Mouse (Mus musculus) thymus, adult 2 months (tissue): ENCODE results near the gene Procr.

Source experiments
- CTCF ChIP-seq: fragments of 200-500 bp; IDR thresholded peaks from 2 replicates; pipeline ENCODE4 v1.5.1; 2012; ENCODE audit warnings: mild to moderate bottlenecking, control low read depth, low read length, moderate library complexity, borderline replicate concordance; ENCODE audit not compliant: control insufficient read depth, poor library complexity, insufficient read depth; ENCODE audit errors: extremely low read depth
- POLR2A ChIP-seq: fragments of 200-500 bp; IDR thresholded peaks from 2 replicates; pipeline ENCODE4 v1.6.1; 2012; ENCODE audit warnings: mild to moderate bottlenecking, low read length, control low read depth, moderate library complexity; ENCODE audit not compliant: control insufficient read depth, poor library complexity, insufficient read depth; ENCODE audit errors: extremely low read depth

DNA sequence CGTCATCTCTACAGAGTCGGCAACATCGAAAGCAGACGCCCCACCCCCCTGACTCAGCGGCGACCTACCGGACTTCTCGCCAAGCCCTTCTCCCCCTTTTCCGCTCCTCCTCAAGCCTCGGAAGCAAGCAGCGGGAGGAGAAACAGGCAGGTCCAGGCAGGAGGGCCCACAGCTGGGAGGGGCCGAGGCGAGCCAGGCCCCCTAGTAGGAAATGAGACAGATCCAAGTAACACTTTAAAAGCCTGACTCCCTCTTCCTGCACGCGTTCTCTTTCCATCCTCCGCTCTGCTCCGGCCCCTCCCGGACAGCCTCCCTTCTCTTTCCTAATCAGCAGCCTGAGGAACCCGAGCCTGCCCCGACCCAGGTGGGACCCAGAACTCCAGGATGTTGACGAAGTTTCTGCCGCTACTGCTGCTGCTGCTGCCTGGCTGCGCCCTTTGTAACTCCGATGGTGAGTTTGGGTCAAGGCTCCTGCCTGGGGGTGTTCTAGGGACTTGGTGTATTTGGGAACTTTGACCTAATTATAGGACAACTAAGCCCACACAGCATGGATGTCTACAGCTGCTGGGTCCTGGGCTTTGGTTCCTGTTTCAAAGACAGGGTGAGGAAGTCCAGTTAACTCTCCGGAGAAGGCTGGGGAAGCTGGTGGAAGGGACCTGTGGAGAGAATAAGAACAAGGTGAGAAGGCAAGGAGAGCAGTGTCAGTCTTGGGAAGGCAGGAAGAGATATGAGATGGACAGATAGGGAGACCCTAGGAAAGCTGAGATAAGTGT, at the start of gene Procr:
- TF ChIP-seq POLR2A, result no peak
- no peak for TF ChIP-seq CTCF
